Mouse (Mus musculus): ENCODE results near the gene Polr2a. TPM values are rescaled to one million over a fixed set of nuclear protein-coding genes. Genes with fewer than 3 reads are reported as not detected.

The Polr2a gene
- polyA plus RNA-seq, 1 experiment from 2014 or later, result 30.7 TPM

DNA sequence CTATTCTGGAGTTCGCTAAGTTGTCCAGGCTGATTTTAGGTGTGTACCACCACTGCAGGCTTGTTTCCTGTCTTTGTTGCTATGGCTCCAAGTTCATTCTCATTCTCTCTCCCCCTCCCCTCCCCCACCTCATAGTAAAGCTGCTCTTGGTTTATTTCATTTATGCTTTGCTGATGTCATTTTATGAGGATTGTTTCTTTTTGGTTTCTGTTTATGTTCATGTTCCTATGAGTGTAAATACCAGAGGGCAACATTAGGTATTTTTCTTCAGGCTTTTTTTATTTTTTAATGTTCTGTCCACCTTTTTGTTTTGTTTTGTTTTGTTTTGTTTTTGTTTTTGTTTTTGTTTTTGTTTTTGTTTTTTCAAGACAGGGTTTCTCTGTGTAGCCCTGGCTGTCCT is 3.4 kb upstream of the Polr2a start, which contains the start of gene Slc35g3:
Slc35g3 (minus strand) TSS at position 101 of the 400 bp plus-strand sequence.
- Histone ChIP-seq H3K4me1 (ENCODE audit: control insufficient read depth, insufficient read depth, low read length) (peaks cover 24% of the 10 kb centered on the region), H3K27me3 (ENCODE audit: control insufficient read depth, insufficient read depth, low read length) (no peaks in the 10 kb centered on the region), H3K27ac (replicated peaks; ENCODE audit: low read depth, low read length) (peak within 1 kb of the TSS; percentile 99), H3K4me2 (ENCODE audit: low read length) (no peak within 1 kb of the TSS), H3K4me3 (replicated peaks; ENCODE audit: low read depth, low read length) (no peak within 1 kb of the TSS), H3K9me3 (ENCODE audit: control insufficient read depth, low read length) (no peaks in the 10 kb centered on the region), H3K9ac (replicated peaks; ENCODE audit: low read length) (peak within 1 kb of the TSS; percentile 68; the same call in 1 of the 2 replicates), H3K36me3 (ENCODE audit: control insufficient read depth, insufficient read depth, low read length) (no peaks in the 10 kb centered on the region)
- WGBS, result 80% methylated on average over 1 of the region's 1 CpGs
- DNase-seq (no peak), ATAC-seq (ENCODE audit: low FRiP score, low TSS enrichment) (no peak)

- DNase-seq (no peak), ATAC-seq (ENCODE audit: low FRiP score, low TSS enrichment) (no peak)
- no peak overlapping the region for H3K4me3 ChIP-seq (replicated peaks; ENCODE audit: low read depth, low read length)
- H3K27me3 ChIP-seq (ENCODE audit: control insufficient read depth, insufficient read depth, low read length), result no peaks in the 10 kb centered on the region
- no peaks in the 10 kb centered on the region for H3K36me3 ChIP-seq (ENCODE audit: control insufficient read depth, insufficient read depth, low read length)
- H3K4me2 ChIP-seq (ENCODE audit: low read length), result no peak overlapping the region
- peak overlapping the region; percentile 68; the same call in 1 of the 2 replicates for H3K9ac ChIP-seq (replicated peaks; ENCODE audit: low read length)
- H3K9me3 ChIP-seq (ENCODE audit: control insufficient read depth, low read length), result no peaks in the 10 kb centered on the region
- peaks cover 29% of the 10 kb centered on the region for H3K4me1 ChIP-seq (ENCODE audit: control insufficient read depth, insufficient read depth, low read length)
- WGBS, result 93% methylated on average over 7 of the region's 7 CpGs
- peak overlapping the region; percentile 99 for H3K27ac ChIP-seq (replicated peaks; ENCODE audit: low read depth, low read length)
Observed at GRCm38 (mm10) chr11:69760901-69761200, 2.4 kb upstream of the Polr2a start.

DNA sequence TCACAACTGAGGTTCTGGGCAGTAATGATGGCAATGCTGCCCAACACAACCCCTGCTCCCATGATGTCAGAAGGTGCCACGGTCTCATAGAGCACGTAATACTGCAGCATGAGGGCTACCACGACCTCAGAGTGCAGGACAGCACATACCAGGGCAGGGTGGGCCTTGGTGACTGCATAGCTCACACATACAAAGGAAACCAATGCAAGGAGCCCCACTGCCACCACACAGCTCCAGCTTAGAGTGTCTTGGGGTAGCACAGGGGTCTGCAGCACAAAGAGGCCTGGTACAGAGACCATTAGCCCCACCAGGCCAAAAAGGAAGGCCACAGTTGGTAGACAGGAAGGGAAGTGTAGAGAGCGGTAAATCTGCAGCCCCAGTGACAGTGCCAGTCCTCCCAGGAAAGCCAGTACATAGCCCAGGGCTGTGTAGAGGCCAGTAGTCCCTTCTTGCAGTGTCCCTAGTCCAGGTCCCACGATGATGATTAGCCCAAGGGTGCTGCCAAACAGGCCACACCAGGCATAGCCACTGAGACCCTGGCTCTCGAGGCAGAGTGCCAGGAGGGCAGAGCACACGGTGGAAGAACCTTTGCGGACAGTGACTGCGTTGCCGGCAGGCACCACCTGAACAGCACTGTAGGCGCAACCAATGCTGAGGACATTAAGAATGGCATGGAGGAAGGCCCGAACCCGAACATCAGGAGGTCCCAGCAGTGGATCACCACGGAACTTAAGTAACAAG is 1.9 kb upstream of the Polr2a start:
- no peaks in the 10 kb centered on the region for H3K27me3 ChIP-seq (ENCODE audit: control insufficient read depth, insufficient read depth, low read length)
- no peak for ATAC-seq (ENCODE audit: low FRiP score, low TSS enrichment)
- H3K9me3 ChIP-seq (ENCODE audit: control insufficient read depth, low read length), result no peaks in the 10 kb centered on the region
- peak overlapping the region; percentile 99 for H3K27ac ChIP-seq (replicated peaks; ENCODE audit: low read depth, low read length)
- peak overlapping the region; percentile 82 for H3K4me2 ChIP-seq (ENCODE audit: low read length)
- peak overlapping the region; percentile 68 for H3K9ac ChIP-seq (replicated peaks; ENCODE audit: low read length)
- peaks cover 35% of the 10 kb centered on the region for H3K4me1 ChIP-seq (ENCODE audit: control insufficient read depth, insufficient read depth, low read length)
- H3K4me3 ChIP-seq (replicated peaks; ENCODE audit: low read depth, low read length), result peak overlapping the region; percentile 54; the same call in 1 of the 2 replicates
- H3K36me3 ChIP-seq (ENCODE audit: control insufficient read depth, insufficient read depth, low read length), result no peaks in the 10 kb centered on the region
- 74% methylated on average over 14 of the region's 14 CpGs for WGBS
- DNase-seq, result peak; percentile 17

DNA sequence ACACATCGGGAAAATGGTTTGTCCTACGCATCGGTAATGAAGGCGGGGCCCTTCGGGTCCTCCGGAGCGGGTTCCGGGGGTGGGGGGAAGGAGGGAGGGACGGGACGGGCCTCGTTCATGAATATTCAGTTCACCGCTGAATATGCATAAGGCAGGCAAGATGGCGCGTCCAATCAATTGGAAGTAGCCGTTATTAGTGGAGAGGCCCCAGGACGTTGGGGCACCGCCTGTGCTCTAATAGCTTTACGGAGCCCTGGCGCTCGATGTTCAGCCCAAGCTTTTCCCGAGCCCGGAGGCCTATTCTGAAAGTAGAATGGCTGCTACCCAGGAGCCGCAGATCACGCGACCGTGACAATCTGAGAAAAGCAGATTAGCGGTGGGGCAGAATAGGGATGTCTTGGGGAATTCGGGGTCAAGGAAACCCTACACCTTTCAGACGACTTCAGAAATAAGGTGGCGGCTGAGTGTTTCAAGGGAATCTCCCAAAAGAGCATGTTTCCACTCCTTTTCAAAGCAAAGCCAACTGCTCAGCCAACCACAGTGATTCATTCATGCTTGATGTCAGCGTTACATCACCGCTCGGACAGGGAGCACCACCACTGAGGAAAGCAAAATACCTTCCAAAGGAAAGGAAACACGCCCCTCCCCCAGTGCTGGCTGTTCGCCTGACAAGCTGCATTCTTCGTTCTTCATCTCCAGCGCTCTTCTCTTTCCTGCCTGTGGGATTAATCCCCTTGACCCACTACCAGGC is 709 bp upstream of the Polr2a start:
- peak; percentile 87 for ATAC-seq (ENCODE audit: low FRiP score, low TSS enrichment)
- H3K4me1 ChIP-seq (ENCODE audit: control insufficient read depth, insufficient read depth, low read length), result peaks cover 41% of the 10 kb centered on the region
- WGBS, result under 1% methylated on average over 37 of the region's 37 CpGs

GRCm38 (mm10) chr11:69758090-69758456 is 364 bp downstream of the Polr2a start:
- no peaks in the 10 kb centered on the region for H3K36me3 ChIP-seq (ENCODE audit: control insufficient read depth, insufficient read depth, low read length)
- peaks cover 41% of the 10 kb centered on the region for H3K4me1 ChIP-seq (ENCODE audit: control insufficient read depth, insufficient read depth, low read length)
- peak overlapping the region; percentile 92 for H3K9ac ChIP-seq (replicated peaks; ENCODE audit: low read length)
- ATAC-seq (ENCODE audit: low FRiP score, low TSS enrichment), result peak; percentile 86
- peak overlapping the region; percentile 54 for H3K4me3 ChIP-seq (replicated peaks; ENCODE audit: low read depth, low read length)
- H3K27me3 ChIP-seq (ENCODE audit: control insufficient read depth, insufficient read depth, low read length), result no peaks in the 10 kb centered on the region
- peak overlapping the region; percentile 82 for H3K4me2 ChIP-seq (ENCODE audit: low read length)
- DNase-seq, result peak; percentile 98
- H3K9me3 ChIP-seq (ENCODE audit: control insufficient read depth, low read length), result no peaks in the 10 kb centered on the region
- WGBS, result under 1% methylated on average over 24 of the region's 26 CpGs
- H3K27ac ChIP-seq (replicated peaks; ENCODE audit: low read depth, low read length), result peak overlapping the region; percentile 99

More for the DNA sequence above, 709 bp upstream of the Polr2a start:
- peak overlapping the region; percentile 68 for H3K9ac ChIP-seq (replicated peaks; ENCODE audit: low read length)
- no peaks in the 10 kb centered on the region for H3K36me3 ChIP-seq (ENCODE audit: control insufficient read depth, insufficient read depth, low read length)
- H3K27ac ChIP-seq (replicated peaks; ENCODE audit: low read depth, low read length), result peak overlapping the region; percentile 99
- peak; percentile 95 for DNase-seq
- no peaks in the 10 kb centered on the region for H3K9me3 ChIP-seq (ENCODE audit: control insufficient read depth, low read length)
- no peaks in the 10 kb centered on the region for H3K27me3 ChIP-seq (ENCODE audit: control insufficient read depth, insufficient read depth, low read length)
- H3K4me2 ChIP-seq (ENCODE audit: low read length), result peak overlapping the region; percentile 82
- H3K4me3 ChIP-seq (replicated peaks; ENCODE audit: low read depth, low read length), result peak overlapping the region; percentile 54

- H3K4me1 ChIP-seq (ENCODE audit: control insufficient read depth, insufficient read depth, low read length), result peaks cover 41% of the 10 kb centered on the region
- H3K9me3 ChIP-seq (ENCODE audit: control insufficient read depth, low read length), result no peaks in the 10 kb centered on the region
- DNase-seq (no peak), ATAC-seq (ENCODE audit: low FRiP score, low TSS enrichment) (no peak)
- peak overlapping the region; percentile 99 for H3K27ac ChIP-seq (replicated peaks; ENCODE audit: low read depth, low read length)
- no peaks in the 10 kb centered on the region for H3K36me3 ChIP-seq (ENCODE audit: control insufficient read depth, insufficient read depth, low read length)
- H3K27me3 ChIP-seq (ENCODE audit: control insufficient read depth, insufficient read depth, low read length), result no peaks in the 10 kb centered on the region
- H3K9ac ChIP-seq (replicated peaks; ENCODE audit: low read length), result peak overlapping the region; percentile 92
- 46% methylated on average over 9 of the region's 9 CpGs for WGBS
- peak overlapping the region; percentile 54 for H3K4me3 ChIP-seq (replicated peaks; ENCODE audit: low read depth, low read length)
- H3K4me2 ChIP-seq (ENCODE audit: low read length), result peak overlapping the region; percentile 82
Observed at GRCm38 (mm10) chr11:69757303-69758089, 941 bp downstream of the Polr2a start.

- WGBS, result 60% methylated on average over 3 of the region's 3 CpGs
- Histone ChIP-seq H3K4me1 (ENCODE audit: control insufficient read depth, insufficient read depth, low read length) (peaks cover 30% of the 10 kb centered on the region), H3K4me3 (replicated peaks; ENCODE audit: low read depth, low read length) (peak overlapping the region; percentile 4; the same call in 1 of the 2 replicates), H3K27ac (replicated peaks; ENCODE audit: low read depth, low read length) (no peak overlapping the region), H3K36me3 (ENCODE audit: control insufficient read depth, insufficient read depth, low read length) (no peaks in the 10 kb centered on the region), H3K9ac (replicated peaks; ENCODE audit: low read length) (no peak overlapping the region), H3K9me3 (ENCODE audit: control insufficient read depth, low read length) (no peaks in the 10 kb centered on the region), H3K4me2 (ENCODE audit: low read length) (peak overlapping the region; percentile 82), H3K27me3 (ENCODE audit: control insufficient read depth, insufficient read depth, low read length) (no peaks in the 10 kb centered on the region)
- DNase-seq (peak; percentile 86), ATAC-seq (ENCODE audit: low FRiP score, low TSS enrichment) (no peak)
Observed at GRCm38 (mm10) chr11:69754701-69755100, 3.7 kb downstream of the Polr2a start.

GRCm38 (mm10) chr11:69754233-69754632 is 4.2 kb downstream of the Polr2a start:
- H3K9ac ChIP-seq (replicated peaks; ENCODE audit: low read length), result no peak overlapping the region
- H3K4me3 ChIP-seq (replicated peaks; ENCODE audit: low read depth, low read length), result peak overlapping the region; percentile 4; the same call in 1 of the 2 replicates
- H3K9me3 ChIP-seq (ENCODE audit: control insufficient read depth, low read length), result no peaks in the 10 kb centered on the region
- 87% methylated on average over 5 of the region's 5 CpGs for WGBS
- ATAC-seq (ENCODE audit: low FRiP score, low TSS enrichment), result no peak
- H3K36me3 ChIP-seq (ENCODE audit: control insufficient read depth, insufficient read depth, low read length), result no peaks in the 10 kb centered on the region
- H3K4me1 ChIP-seq (ENCODE audit: control insufficient read depth, insufficient read depth, low read length), result peaks cover 29% of the 10 kb centered on the region
- no peaks in the 10 kb centered on the region for H3K27me3 ChIP-seq (ENCODE audit: control insufficient read depth, insufficient read depth, low read length)
- H3K27ac ChIP-seq (replicated peaks; ENCODE audit: low read depth, low read length), result no peak overlapping the region
- peak overlapping the region; percentile 82 for H3K4me2 ChIP-seq (ENCODE audit: low read length)
- DNase-seq, result no peak

Measured in midbrain, embryonic 14.5 days (tissue).